Mouse (Mus musculus) right cerebral cortex, postnatal 4 days (tissue): ENCODE measurements around the gene Lypd6b.

Experiments used
- DNase-seq: peaks from one replicate; pipeline ENCODE4 v3.0.0-alpha.2; 2022

Gene Lypd6b

GRCm38 (mm10) chr2:49771172-49771571, 16.3 kb upstream of the Lypd6b start:
- no peak for DNase-seq

- DNase-seq = no peak
These were observed 14.1 kb upstream of the Lypd6b start for GRCm38 (mm10) chr2:49773194-49773931.

GRCm38 (mm10) chr2:49774180-49774579, 13.3 kb upstream of the Lypd6b start:
- no peak for DNase-seq

GRCm38 (mm10) chr2:49775187-49775586, 12.3 kb upstream of the Lypd6b start:
- no peak for DNase-seq

GRCm38 (mm10) chr2:49775735-49776134, 11.8 kb upstream of the Lypd6b start:
- DNase-seq = no peak

GRCm38 (mm10) chr2:49776407-49776806, 11.1 kb upstream of the Lypd6b start:
- DNase-seq = no peak

GRCm38 (mm10) chr2:49788051-49788418, 547 bp downstream of the Lypd6b start:
- DNase-seq = no peak

GRCm38 (mm10) chr2:49788643-49789042, 1.2 kb downstream of the Lypd6b start:
- no peak for DNase-seq

GRCm38 (mm10) chr2:49789078-49789477, 1.6 kb downstream of the Lypd6b start:
- DNase-seq = no peak

GRCm38 (mm10) chr2:49789504-49789903, 2.0 kb downstream of the Lypd6b start:
- DNase-seq = no peak

GRCm38 (mm10) chr2:49797444-49798143, 10.1 kb downstream of the Lypd6b start:
- no peak for DNase-seq

- DNase-seq = no peak
These were observed 17.0 kb downstream of the Lypd6b start for GRCm38 (mm10) chr2:49804448-49804847.

- peak; percentile 42 for DNase-seq
These were observed 18.4 kb downstream of the Lypd6b start for GRCm38 (mm10) chr2:49805736-49806371.

GRCm38 (mm10) chr2:49809496-49809895, 22.0 kb downstream of the Lypd6b start:
- DNase-seq = no peak

- DNase-seq = no peak
These were observed 23.9 kb downstream of the Lypd6b start for GRCm38 (mm10) chr2:49811420-49811819.

- no peak for DNase-seq
These were observed 24.4 kb downstream of the Lypd6b start for GRCm38 (mm10) chr2:49811871-49812363.

- no peak for DNase-seq
These were observed 25.7 kb downstream of the Lypd6b start for GRCm38 (mm10) chr2:49813151-49813550.

GRCm38 (mm10) chr2:49814011-49814410, 26.5 kb downstream of the Lypd6b start:
- DNase-seq = no peak

GRCm38 (mm10) chr2:49815696-49816320, 28.3 kb downstream of the Lypd6b start:
- DNase-seq = no peak

- DNase-seq = no peak
These were observed 29.1 kb downstream of the Lypd6b start for GRCm38 (mm10) chr2:49816549-49816948.

GRCm38 (mm10) chr2:49817151-49817550, 29.7 kb downstream of the Lypd6b start:
- DNase-seq = no peak

- DNase-seq = no peak
These were observed 30.6 kb downstream of the Lypd6b start for GRCm38 (mm10) chr2:49818126-49818525.

- DNase-seq = no peak
These were observed 34.8 kb downstream of the Lypd6b start for GRCm38 (mm10) chr2:49822312-49822711.
